Mouse (Mus musculus): ENCODE results near the gene Kctd11.
A peak's percentile ranks its signal among the peaks of the same experiment; 100 is the strongest.
"Not testable (repeated sequence)": the region's sequence is repeated elsewhere in the genome, so short reads cannot be mapped to it uniquely, and the experiment has no call there.

Gene Kctd11

DNA sequence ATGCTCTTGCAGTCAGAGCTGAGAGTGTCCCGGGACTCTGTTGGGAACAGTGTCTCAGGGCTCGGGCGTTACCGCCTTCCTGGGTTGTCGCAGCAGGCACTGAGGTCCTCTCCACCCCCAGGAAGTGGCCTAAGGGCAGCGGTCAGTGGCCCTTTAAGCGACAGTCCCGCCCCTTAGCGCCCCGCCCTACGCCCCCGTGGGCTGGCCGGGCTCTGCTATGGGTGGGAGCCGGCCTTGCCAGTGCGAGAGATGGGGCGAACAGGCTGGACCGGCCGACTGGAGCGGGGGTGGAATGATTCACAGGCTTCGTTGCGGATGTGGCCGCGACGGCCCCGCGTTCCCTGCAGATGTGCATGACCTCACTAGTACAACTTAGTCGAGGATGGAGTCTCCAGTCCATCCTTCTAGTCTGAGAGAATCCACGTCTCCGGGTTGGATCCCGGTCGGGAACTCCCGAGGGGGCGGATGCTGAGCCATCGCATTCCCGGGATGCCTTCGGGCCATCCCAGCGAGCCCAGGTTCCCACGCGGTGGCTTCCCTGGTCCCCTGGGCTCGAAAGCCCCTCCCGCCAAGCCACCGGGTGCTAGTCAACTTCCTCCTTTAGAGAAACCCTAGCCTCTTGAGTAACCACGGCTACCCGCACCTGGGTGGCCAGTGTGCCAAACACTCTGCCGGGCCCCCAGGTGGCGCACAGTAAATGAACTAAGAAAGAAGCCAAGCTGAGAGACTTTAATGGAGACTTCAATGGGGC, at the start of gene Kctd11:
TSS of gene Kctd11 (minus strand) at position 554 of the 751 bp plus-strand sequence.
- DNase-seq = peak; percentile 88

- DNase-seq = not testable (repeated sequence)
These were observed 49.0 kb upstream of the Kctd11 start for GRCm38 (mm10) chr11:69930176-69930575.

- no peak for DNase-seq
These were observed 48.5 kb upstream of the Kctd11 start for GRCm38 (mm10) chr11:69929712-69930111.

- DNase-seq = no peak
These were observed 46.3 kb upstream of the Kctd11 start for GRCm38 (mm10) chr11:69927501-69927900.

DNA sequence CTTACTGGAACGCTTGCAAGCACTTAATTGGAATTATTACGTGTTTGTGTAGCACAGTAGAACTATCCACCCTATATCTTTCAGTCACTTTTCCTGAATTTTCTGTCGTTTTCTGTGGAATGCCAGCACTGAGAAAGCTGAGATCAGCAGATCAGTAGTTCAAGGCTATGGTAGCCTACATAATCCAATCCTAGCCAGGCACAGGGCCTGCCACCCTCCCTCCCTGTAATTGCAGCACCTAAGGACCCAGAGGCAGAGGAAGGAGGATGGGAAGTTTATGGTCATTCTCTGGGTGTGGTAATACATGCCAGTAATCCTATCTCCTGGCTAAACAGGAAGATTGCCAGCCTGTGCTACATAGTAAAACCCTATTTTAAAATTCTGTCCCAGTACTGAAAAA, 41.6 kb upstream of the Kctd11 start:
- no peak for DNase-seq

DNA sequence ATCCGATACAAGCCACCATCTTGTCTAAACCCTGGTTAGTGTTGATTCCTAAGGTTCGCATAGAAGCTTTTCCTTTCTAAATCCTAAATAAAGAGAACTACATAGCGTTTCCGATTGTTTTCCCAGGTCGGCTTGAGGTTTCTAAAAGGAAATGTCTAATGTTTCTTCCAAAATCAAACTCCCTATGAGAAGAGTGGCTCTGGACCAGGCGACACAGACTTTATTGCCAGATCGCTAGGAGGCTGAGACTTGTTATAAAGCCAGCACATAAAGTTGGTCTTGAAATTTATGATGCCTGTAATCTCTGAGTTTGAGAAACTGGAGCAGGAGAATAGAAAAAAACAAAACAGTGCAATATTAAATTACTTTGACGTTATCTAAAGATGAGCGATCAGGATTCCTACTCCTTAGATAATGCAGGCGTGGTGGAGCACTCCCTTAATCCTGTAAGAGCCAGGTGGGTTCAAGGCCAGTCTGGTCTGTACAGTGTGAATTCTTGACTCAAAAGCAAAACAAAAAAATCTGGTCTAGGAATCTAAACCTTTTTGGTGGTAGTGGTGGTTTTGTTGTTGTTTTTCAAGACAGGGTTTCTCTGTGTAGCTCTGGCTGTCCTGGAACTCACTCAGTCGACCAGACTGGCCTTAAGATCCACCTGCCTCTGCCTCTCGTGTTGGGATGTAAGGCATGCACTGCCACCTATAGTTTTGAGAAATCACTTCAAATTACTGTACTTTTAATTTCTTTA, 41.0 kb upstream of the Kctd11 start:
- DNase-seq = no peak

DNA sequence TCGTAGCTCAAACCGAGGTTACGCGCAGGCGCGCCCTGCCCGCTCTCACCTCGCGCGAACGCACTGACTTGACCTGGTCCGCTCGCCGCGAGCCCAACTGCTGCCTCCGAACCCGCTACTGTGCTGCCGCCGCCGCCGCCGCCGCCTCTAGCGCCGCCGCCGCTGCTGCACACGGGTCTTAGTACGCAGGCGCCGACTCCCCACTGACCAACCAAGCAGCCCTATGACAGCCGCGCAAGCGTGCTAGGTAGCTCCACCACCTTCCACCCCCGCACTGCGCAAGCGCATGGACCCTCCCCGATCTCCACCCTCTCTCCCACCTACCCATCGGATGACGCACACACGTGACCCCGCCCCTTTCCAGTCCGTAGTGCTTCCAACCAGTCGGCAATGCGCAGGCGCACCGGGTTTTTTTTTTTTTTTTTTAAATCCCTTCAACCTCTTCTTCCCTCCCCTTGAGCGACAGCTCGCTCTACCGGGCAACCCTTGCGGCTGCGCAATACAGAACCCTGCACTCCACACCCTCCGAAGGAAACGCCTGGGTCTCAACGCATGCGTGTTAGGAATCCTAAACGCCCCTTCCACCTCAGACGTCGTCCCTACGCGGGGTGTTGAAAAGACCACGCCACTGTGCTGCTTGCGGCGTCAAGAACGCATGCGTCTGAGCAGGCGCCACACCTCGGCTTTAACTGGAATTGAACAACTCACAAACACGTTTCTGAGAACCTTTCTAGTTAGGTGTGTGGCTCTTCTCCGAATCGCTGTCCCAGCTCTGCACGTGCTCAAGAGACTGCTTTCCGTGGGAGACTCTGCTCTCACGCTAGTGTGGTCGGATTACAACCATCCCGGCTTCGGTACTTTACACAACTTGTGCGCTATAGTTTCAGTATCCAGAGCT, 40.2 kb upstream of the Kctd11 start, which contains the start of gene Eif5a:
TSS of gene Eif5a (minus strand) at position 845 of the 898 bp plus-strand sequence.
- DNase-seq = peak; percentile 100

DNA sequence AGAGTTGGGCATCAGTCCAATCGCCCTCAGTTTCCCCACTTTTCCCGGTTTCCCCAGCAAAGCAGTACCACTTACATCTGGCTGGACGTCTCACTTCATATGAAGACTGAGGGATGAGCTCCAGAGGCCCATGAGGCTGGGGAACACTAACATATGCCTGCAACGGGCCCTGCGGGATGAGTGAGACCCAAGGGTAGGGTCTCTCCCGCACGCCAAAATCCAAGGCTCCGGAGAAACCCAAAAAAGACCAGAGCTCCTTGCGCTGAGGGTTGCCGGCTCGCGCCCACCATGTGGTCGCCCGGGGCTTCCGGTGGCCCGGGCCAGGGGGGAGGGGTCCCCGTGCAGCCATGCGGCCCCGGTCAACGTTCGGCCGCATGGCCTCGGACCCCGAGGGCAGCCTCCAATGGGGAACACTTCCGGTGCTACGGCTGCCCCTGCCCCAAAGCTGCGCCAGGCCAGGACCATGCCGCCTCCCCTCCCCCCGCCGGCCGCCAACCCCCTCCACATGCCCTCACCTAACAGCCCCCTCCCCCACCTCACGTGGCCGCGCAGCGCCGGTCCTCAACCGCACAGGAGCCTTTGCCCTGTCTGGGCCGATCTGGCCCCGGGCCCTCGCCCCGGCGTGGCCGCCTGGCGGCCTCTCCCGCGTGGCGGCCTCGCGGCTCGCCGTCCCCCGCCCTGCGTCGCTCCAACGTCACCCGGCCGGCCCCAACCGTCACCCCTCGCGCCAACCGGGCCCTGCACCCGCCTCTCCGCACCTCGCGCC, 39.2 kb upstream of the Kctd11 start:
- peak; percentile 8 for DNase-seq

DNA sequence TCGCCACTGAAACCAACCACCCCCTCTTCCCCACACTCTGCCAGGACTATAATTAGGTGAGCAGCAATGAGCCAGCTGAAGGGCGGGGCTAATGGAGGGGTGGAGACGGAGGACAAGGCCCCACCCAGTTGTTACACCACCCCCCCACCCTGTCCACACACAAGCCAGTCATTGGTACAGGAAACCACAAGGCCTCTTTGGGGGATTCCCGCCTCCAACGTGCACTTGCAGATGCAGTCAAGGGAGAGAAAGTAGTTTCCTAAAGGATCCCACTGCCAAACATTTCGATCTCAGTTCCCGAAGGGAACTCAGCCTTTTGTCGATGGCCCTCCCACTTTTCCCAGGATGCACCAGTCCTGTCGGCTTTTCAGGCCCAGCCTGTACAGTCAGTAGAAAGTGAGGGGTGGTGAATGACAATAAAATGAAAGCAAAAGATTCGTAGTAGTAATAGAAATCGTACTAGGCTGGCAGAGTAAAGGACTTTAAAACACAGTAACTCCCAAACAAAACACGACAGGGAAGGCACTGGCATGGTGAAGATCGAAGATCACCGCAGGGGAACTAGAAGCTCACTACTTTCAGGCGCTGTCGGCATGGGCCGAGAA, 38.6 kb upstream of the Kctd11 start:
- DNase-seq = peak; percentile 85

DNA sequence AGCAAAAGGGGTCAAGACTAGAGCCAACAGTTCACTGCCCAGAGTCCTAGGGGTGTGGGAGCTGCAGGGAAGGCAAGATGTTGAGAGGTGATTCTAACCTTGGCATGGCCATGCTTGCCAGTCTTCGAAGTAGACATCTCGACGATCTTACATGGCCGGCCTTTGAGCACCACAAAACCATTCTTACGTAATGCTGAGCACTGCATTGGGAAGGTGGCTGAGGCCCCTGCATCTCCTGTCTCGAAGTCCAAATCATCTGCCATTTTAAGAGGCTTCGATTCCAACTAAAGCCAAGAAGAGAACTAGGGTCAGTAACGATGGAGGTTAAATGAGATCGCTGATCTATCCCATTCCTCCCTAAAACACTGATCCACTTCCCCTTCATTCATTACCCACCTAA, 37.8 kb upstream of the Kctd11 start:
- no peak for DNase-seq

DNA sequence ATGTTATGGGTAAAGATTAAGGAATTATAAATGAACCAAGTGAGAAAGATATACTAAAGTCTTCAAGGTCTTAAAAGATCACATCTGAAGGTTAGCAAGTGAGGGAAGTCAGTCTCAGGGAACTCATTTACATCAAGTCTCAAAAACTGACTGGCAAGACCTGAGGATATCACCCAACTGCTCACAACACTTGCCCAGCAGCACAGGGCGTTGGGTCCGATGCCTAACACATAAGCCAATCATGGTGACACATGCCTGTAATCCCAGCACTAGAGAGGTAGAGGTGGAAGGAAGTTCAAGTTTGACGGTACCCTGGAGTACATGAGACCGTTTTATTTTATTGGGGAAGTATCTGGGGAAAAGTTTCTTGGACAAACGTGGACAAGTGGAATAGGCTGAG, 36.9 kb upstream of the Kctd11 start:
- no peak for DNase-seq

DNA sequence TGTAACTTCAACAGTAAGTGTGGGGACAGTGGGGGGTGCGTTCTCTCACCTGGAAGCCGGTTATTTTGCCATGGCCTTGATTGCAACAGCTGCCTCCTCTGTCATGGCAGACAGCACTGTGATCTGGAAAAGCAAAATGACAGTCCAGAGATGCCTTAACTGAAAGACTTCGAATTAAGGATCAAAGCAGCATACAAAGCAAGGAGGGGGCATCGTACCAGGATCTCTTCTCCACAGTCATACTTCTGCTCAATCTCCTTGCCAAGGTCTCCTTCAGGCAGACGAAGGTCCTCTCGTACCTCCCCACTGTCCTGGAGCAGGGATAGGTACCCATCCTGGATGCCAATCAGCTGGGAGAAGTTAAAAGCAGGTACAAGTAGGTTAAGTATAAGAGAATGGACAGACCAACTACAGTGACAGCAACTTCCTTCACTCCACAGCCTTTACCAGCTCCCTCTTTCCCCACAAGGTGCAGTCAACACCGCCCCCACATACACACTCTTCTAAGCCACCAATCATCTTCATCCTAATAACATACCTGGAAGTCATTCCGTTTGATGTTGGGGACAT, 36.3 kb upstream of the Kctd11 start:
- DNase-seq = no peak

DNA sequence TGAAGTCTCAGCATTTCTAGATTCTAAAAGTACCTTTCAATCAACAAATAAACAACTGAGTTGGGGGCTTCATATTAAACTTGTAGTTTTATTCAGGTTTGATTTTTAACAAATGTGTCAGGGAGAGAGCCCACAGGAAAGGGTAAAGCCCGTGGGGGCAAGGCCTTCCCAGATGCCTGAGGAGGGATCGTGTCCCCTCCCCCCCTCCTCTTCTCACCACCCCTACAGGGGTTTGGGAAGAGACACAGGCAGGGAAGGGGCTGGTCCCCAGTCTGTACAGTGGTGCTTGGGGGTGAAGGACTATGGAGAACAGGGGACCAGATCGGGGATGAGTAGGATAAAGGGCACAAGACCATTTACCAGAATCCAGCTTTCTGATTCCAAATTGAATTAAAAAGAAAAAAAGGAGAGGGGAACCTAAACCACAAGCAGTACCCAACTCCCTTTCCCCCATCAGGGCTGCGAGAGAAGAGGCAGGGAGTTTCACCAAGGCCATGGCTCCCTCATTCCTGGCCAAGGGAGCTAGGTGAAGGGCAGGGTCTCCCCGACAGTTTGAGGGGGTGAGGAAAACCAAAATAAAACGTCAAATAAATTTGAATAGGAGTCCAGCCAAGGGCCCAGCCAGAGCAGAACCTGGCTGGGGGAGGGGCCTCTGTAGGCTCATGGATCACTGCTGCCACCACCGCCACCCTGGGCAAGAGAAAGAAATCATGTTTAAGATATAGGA, 35.6 kb upstream of the Kctd11 start:
- not testable (repeated sequence) for DNase-seq

DNA sequence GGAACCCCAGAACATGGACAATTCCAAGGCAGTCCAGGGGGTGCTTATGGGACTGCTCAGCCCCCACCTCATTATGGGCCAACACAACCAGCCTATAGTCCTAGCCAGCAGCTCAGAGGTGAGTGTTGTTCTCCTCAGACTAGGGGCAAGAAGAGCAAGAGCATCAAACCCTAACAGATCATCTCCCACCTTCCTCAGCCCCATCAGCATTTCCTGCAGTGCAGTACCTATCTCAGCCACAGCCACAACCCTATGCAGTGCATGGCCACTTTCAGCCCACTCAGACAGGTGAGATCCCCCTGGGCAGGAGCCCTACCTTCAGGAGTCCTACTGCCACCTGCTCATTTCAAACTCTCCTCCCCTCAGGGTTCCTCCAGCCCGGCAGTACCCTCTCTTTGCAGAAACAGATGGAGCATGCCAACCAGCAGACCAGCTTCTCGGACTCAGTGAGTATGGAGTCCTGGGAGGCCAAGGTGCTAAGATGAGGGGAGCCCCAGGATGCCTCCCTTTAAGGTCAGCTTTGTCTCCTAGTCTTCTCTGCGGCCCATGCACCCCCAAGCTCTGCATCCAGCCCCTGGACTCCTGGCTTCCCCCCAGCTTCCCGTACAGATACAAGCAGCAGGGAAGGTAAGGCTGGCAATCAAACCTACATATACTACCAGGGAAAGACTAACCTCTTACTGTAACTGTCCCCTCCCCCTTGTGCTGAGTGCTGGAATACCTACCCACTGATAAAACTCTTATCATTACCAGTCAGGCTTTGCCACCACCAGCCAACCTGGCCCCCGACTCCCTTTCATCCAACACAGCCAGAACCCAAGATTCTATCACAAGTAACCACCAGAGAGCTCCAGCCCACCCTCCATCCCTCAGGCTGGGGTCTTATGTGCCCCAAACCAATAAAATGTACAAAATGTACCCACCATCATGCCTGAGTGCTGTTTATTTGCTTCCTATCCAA, 34.7 kb upstream of the Kctd11 start:
- no peak for DNase-seq

DNA sequence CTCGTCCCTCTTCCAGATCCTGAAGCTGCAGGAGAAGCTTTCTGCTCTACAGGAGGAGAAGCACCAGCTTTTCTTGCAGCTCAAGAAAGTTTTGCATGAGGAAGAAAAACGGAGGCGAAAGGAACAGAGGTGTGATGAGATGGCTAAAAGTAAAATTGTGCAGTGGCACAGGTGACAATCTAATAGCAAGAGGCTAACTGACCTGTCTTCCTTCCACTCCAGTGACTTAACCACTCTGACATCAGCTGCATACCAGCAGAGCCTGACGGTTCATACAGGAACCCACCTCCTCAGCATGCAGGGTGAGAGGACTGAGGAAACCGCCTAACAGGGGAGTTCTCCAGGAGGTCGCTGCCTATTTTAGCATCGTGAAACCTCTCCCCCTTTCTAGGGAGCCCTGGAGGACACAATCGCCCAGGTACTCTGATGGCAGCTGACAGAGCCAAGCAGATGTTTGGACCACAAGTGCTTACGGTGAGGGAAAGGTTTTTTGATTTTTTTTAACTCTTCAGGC, 33.8 kb upstream of the Kctd11 start:
- DNase-seq = no peak

DNA sequence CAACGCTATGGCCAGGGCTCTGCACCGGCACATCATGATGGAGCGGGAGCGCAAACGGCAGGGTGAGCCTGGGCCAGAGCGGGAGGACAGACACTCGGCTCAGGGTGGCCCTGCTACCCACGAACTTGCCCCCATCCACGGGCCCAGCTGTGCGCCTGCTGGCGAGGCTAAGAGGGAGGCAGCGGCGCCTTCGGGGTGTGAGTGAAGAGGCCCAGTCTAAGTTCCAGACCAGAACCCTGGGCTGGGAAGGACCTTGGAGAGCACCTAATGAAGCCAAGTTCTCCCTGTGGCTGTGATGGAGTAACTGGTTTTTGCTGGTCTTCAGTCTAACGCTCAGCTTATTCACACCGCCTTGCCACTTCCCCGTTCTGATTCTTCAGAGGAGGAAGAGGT, 33.2 kb upstream of the Kctd11 start:
- DNase-seq = no peak

- peak; percentile 98 for DNase-seq
These were observed 32.6 kb upstream of the Kctd11 start, which contains the start of gene Gps2 for GRCm38 (mm10) chr11:69913554-69914371. TSS of gene Gps2 (plus strand) at chr11:69913888.

All from retina, postnatal 1 day (tissue).